ENCODE assay signal across 8 mouse cellular contexts in genomic region chr11:69323667-69324111, GRCm38 (mm10). TPM values are rescaled to one million over a fixed set of nuclear protein-coding genes. Genes with fewer than 3 reads are reported as not detected.
DNase-seq lines count a peak whose midpoint lies in the region; ATAC-seq and TF ChIP-seq lines count a peak whose summit lies in the region.

Gene Cntrob, minus strand, starts transcription at chr11:69323775.
Gene Trappc1, plus strand, starts transcription at chr11:69323980.

- peak within 1 kb of the TSS; percentile 77 for H3K4me3 ChIP-seq in bone marrow, adult 2 months (replicated peaks; ENCODE audit: control insufficient read depth, low read depth, low read length)
- peak within 1 kb of the TSS; percentile 67 for H3K4me3 ChIP-seq in embryonic facial prominence, embryonic 15.5 days (replicated peaks)
- peak within 1 kb of the TSS; percentile 62 for H3K4me3 ChIP-seq in limb, embryonic 14.5 days (replicated peaks; ENCODE audit: low read length)
- H3K4me3 ChIP-seq in midbrain, postnatal 0 days (ENCODE audit: low read depth, low read length), result peak within 1 kb of the TSS; percentile 60

- no peaks in the 10 kb centered on the region; the same call in 1 of the 2 replicates for H3K4me1 ChIP-seq in bone marrow, adult 2 months (ENCODE audit: control insufficient read depth, insufficient read depth, low read length)
- peaks cover 44% of the 10 kb centered on the region for H3K4me1 ChIP-seq in embryonic facial prominence, embryonic 15.5 days
- peaks cover 38% of the 10 kb centered on the region for H3K4me1 ChIP-seq in limb, embryonic 14.5 days (ENCODE audit: control insufficient read depth, insufficient read depth, low read length)
- H3K4me1 ChIP-seq in midbrain, postnatal 0 days (ENCODE audit: insufficient read depth, low read length), result peaks cover 19% of the 10 kb centered on the region; the same call in 1 of the 2 replicates

- TF ChIP-seq CTCF in bone marrow, adult 2 months (IDR thresholded peaks at IDR 0.05; ENCODE audit: control insufficient read depth, insufficient read depth, low read length), result 0 out of 2 replicates have a peak, but pooled peaks have one; percentile 3
- TF ChIP-seq CTCF in midbrain, postnatal 0 days (IDR thresholded peaks at IDR 0.05), result no peak; the same call in 1 of the 2 replicates

- H3K9me3 ChIP-seq in embryonic facial prominence, embryonic 15.5 days (replicated peaks), result no peaks in the 10 kb centered on the region
- H3K9me3 ChIP-seq in limb, embryonic 14.5 days (ENCODE audit: control insufficient read depth, low read length), result no peaks in the 10 kb centered on the region
- no peaks in the 10 kb centered on the region for H3K9me3 ChIP-seq in midbrain, postnatal 0 days (ENCODE audit: low read length)

- peak; percentile 94 for ATAC-seq in embryonic facial prominence, embryonic 15.5 days (ENCODE audit: insufficient number of reproducible peaks, low FRiP score, low TSS enrichment, low read depth)
- ATAC-seq in limb, embryonic 14.5 days (ENCODE audit: low FRiP score, low read depth), result peak; percentile 97
- ATAC-seq in midbrain, postnatal 0 days (ENCODE audit: low FRiP score), result peak; percentile 97

- H3K36me3 ChIP-seq in embryonic facial prominence, embryonic 15.5 days, result peaks cover 24% of the 10 kb centered on the region
- peaks cover 14% of the 10 kb centered on the region for H3K36me3 ChIP-seq in limb, embryonic 14.5 days (ENCODE audit: control insufficient read depth, insufficient read depth, low read length)
- peaks cover 6% of the 10 kb centered on the region; the same call in 1 of the 2 replicates for H3K36me3 ChIP-seq in midbrain, postnatal 0 days (ENCODE audit: insufficient read depth, low read length)

- H3K9ac ChIP-seq in embryonic facial prominence, embryonic 15.5 days, result peak within 1 kb of the TSS; percentile 64
- H3K9ac ChIP-seq in limb, embryonic 14.5 days (ENCODE audit: low read depth, low read length, severe bottlenecking), result peak within 1 kb of the TSS; percentile 88
- H3K9ac ChIP-seq in midbrain, postnatal 0 days (replicated peaks; ENCODE audit: low read length, poor library complexity, severe bottlenecking), result peak within 1 kb of the TSS; percentile 77

- H3K4me2 ChIP-seq in embryonic facial prominence, embryonic 15.5 days (replicated peaks), result peak within 1 kb of the TSS; percentile 84
- H3K4me2 ChIP-seq in limb, embryonic 14.5 days (replicated peaks; ENCODE audit: low read depth, low read length, severe bottlenecking), result peak within 1 kb of the TSS; percentile 73
- peak within 1 kb of the TSS; percentile 84 for H3K4me2 ChIP-seq in midbrain, postnatal 0 days (ENCODE audit: low read depth, low read length, poor library complexity, severe bottlenecking)

- H3K27ac ChIP-seq in bone marrow, adult 2 months (ENCODE audit: control insufficient read depth, insufficient read depth, low read depth, low read length, poor library complexity), result peak within 1 kb of the TSS; percentile 79
- peak within 1 kb of the TSS; percentile 88 for H3K27ac ChIP-seq in embryonic facial prominence, embryonic 15.5 days (replicated peaks)
- peak within 1 kb of the TSS; percentile 87 for H3K27ac ChIP-seq in limb, embryonic 14.5 days (replicated peaks; ENCODE audit: low read depth, low read length)
- peak within 1 kb of the TSS; percentile 93 for H3K27ac ChIP-seq in midbrain, postnatal 0 days (ENCODE audit: low read depth, low read length)

- 0% methylated on average over 30 of the region's 30 CpGs for WGBS in bone marrow, adult 2 months
- WGBS in embryonic facial prominence, embryonic 15.5 days, result 0% methylated on average over 30 of the region's 30 CpGs
- WGBS in limb, embryonic 14.5 days, result under 1% methylated on average over 30 of the region's 30 CpGs
- WGBS in midbrain, postnatal 0 days, result 0% methylated on average over 30 of the region's 30 CpGs

- H3K27me3 ChIP-seq in embryonic facial prominence, embryonic 15.5 days, result peaks cover 19% of the 10 kb centered on the region
- H3K27me3 ChIP-seq in limb, embryonic 14.5 days (ENCODE audit: control insufficient read depth, insufficient read depth, low read length), result peaks cover 16% of the 10 kb centered on the region
- 0 out of 2 replicates have a peak, but pooled peaks cover 3% of the 10 kb centered on the region for H3K27me3 ChIP-seq in midbrain, postnatal 0 days (ENCODE audit: insufficient read depth, low read length)

- peak; percentile 100 for DNase-seq in 416B (ENCODE audit: low read depth)
- peak; percentile 99 for DNase-seq in heart, adult 8-10 months (ENCODE audit: low spot score)
- peak; percentile 99 for DNase-seq in kidney, adult 9 months
- peak; percentile 99 for DNase-seq in limb, embryonic 14.5 days (ENCODE audit: low spot score)
- DNase-seq in midbrain, postnatal 0 days (ENCODE audit: low spot score), result peak; percentile 99
- DNase-seq in spleen, postnatal 14 days (ENCODE audit: low spot score in 2 of 2), result peak; percentile 98

- TF ChIP-seq POLR2A in bone marrow, adult 2 months (IDR thresholded peaks at IDR 0.05; ENCODE audit: borderline replicate concordance, control insufficient read depth, low read depth, low read length), result peak; percentile 97
- peak; percentile 75; the same call in 1 of the 2 replicates for TF ChIP-seq POLR2A in limb, embryonic 14.5 days (IDR thresholded peaks at IDR 0.05; ENCODE audit: borderline replicate concordance, extremely low read depth, insufficient read depth, insufficient read length)

RNA-seq across cellular contexts. Expression of gene Cntrob, which starts in this region (rescaled TPM):
- polyA plus RNA-seq in bone marrow, adult 2 months (2011; ENCODE audit: insufficient read depth, insufficient read length, low replicate concordance, missing spikeins), result 43.7 and 59.8 TPM in 2 replicates
- 22.6 and 27.8 TPM in 2 replicates for polyA plus RNA-seq in embryonic facial prominence, embryonic 15.5 days (2015; fragmentation: Nextera tagmentation; extraction: Ambion mirVana)
- total RNA-seq in heart, adult 8-10 months (2022), result 1 to 10 TPM; 1.8 to 5.1 (median 2.6) TPM
- 40.0 and 44.0 TPM in 2 replicates for polyA plus RNA-seq in limb, embryonic 14.5 days (2012; rRNA removed)
- 14.6 and 15.7 TPM in 2 replicates for polyA plus RNA-seq in limb, embryonic 14.5 days (2014; fragmentation: Nextera tagmentation; extraction: Ambion mirVana)
- 15.3 and 16.2 TPM in 2 replicates for total RNA-seq in midbrain, postnatal 0 days (2014; rRNA removed)
- 10.2 and 13.6 TPM in 2 replicates for polyA plus RNA-seq in midbrain, postnatal 0 days (2015; fragmentation: Nextera tagmentation; extraction: Ambion mirVana)

RNA-seq across cellular contexts. Expression of gene Trappc1, which starts in this region (rescaled TPM):
- polyA plus RNA-seq in bone marrow, adult 2 months (2011; ENCODE audit: insufficient read depth, insufficient read length, low replicate concordance, missing spikeins), result 50.7 and 71.7 TPM in 2 replicates
- 150 and 156 TPM in 2 replicates for polyA plus RNA-seq in embryonic facial prominence, embryonic 15.5 days (2015; fragmentation: Nextera tagmentation; extraction: Ambion mirVana)
- 10 to 100 TPM; 46.5 to 50.6 (median 49.2) TPM for total RNA-seq in heart, adult 8-10 months (2022)
- 92.7 and 93.7 TPM in 2 replicates for polyA plus RNA-seq in limb, embryonic 14.5 days (2012; rRNA removed)
- 138 and 144 TPM in 2 replicates for polyA plus RNA-seq in limb, embryonic 14.5 days (2014; fragmentation: Nextera tagmentation; extraction: Ambion mirVana)
- total RNA-seq in midbrain, postnatal 0 days (2014; rRNA removed), result 128 and 205 TPM in 2 replicates
- 161 and 177 TPM in 2 replicates for polyA plus RNA-seq in midbrain, postnatal 0 days (2015; fragmentation: Nextera tagmentation; extraction: Ambion mirVana)

Comparison
In these comparisons a context has a peak if more than half of its experiments do, and no peak if none do; other contexts are left out.
1. Peak in every context shown above with its lines: DNase-seq, ATAC-seq, H3K4me3 ChIP-seq and H3K27ac ChIP-seq.